Mouse (Mus musculus): ENCODE results near the gene Chek2. TPM values are rescaled to one million over a fixed set of nuclear protein-coding genes. Genes with fewer than 3 reads are reported as not detected.
"Not testable (repeated sequence)": the region's sequence is repeated elsewhere in the genome, so short reads cannot be mapped to it uniquely, and the experiment has no call there.

Gene Chek2
- total RNA-seq, 1 experiment from 2014 or later, result 5.9 TPM

DNA sequence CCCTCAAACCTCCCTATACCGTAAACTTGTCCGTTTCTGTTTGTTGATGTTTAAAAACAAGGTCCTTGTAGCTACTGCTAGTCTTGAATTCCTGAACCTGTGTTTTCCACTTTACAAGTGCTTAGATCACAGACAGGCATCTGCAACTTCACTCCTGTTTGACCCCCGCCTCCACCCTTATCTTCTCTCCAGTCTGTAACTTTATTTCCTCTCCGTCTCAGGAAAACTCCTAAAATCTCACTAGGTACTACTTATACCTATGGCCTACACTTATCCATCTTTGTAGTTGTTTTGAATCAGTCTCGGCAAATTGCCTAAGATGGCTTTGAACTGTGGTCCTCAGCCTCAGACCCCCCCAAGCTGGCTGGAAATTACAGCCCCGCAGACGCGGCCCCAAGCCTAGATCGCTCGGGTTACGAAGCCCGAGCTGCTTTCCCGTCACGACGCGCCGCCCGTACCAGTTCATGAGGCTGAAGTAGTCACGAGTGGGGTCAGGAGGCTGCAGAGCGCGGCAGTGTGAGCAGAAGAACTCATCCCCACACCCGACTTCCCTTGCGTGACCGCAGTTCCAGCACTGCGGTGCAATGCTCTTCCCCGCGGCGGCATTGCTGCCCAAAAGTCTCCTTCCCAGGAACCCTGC is 621 bp upstream of the Chek2 start:
- no peak for DNase-seq

- DNase-seq, result peak; percentile 62
Observed at GRCm38 (mm10) chr5:110840465-110840864, 686 bp downstream of the Chek2 start.

DNA sequence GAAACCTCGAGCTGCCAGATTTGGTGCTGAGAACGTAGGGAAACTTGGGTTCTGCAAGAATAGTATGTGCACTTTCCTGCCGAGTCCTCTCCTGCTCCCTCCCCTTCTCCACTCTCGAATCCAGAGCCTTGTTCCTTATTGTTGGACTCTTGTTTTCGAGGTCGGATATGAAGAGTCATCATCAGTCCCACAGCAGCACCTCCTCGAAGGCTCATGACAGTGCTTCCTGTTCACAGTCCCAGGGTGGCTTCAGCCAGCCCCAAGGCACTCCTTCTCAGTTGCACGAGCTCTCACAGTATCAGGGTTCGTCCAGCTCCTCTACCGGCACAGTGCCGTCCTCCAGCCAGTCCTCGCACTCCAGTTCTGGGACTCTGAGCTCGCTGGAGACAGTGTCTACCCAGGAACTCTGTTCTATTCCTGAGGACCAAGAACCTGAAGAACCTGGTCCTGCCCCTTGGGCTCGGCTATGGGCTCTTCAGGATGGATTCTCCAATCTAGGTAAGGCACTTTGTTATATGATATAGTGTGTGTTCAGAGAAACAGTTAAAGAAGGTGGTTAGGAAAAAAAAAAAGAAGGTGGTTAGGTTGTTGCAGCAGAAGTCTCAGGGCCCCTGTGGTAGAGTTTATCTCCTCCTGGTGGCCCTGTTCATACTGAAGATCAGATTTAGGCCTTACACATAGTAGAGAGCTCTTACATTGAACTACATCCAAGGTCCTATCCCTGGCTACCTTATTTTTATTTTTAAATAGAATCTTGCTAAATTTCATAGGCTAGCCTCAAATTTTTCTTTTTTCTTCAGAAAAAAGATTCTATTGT is 1.5 kb downstream of the Chek2 start:
- DNase-seq, result no peak

DNA sequence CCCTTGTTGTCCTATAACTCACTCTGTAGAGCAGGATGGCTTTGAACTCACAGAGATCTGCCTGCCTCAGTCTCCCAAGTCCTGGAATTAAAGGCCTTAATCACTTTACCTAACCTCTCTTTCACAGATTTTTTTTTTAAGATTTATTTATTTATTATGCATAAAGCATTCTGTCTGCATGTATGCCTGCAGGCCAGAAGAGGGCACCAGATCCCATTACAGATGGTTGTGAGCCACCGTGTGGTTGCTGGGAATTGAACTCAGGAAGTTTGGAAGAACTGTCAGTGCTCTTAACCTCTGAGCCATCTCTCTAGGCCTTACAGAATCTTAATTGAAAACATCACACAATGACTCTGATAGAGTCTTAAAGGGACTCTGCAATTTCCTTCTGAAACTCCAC is 13.2 kb downstream of the Chek2 start:
- no peak for DNase-seq

DNA sequence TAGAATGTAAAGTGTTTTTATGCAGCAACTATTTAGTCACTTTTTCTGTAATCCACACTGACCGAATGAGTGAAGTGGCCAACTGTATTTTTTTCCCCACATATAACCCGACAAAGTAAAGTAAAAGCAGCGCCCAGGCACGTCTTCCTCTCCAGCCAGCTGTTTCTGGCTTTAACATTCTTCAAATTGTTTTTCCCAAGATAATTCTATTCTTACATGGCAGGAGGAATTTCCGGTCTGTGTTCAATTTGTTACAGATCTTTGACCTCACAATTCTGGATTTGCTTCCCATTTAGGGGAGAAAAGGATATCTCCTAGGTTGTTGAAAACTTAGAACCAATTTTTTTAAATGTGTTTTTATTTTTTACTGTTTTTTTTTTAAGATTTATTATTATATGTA is 17.3 kb downstream of the Chek2 start:
- no peak for DNase-seq

- peak; percentile 58 for DNase-seq
Observed at GRCm38 (mm10) chr5:110859013-110859650, 19.4 kb downstream of the Chek2 start.

DNA sequence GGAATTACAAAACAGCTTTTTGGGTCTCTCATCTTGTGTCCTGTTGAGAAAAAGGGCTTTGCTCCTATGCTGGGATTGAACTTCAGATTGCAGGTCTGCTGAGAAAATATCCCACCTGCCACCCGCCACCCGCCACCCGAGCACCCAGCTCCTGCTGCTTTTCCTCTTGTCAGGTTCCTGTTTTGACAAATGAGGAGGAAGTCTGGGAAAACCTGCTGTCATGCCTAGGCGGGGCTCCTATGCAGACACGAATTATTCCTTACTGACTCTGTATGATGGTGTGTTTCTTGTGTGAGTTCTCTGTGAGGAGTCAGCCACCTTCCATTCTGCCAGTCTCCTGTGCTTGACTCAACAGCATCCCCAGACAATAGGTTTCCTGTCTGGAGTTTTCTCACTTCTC is 20.7 kb downstream of the Chek2 start:
- no peak for DNase-seq

- DNase-seq, result no peak
Observed at GRCm38 (mm10) chr5:110868460-110868859, 28.7 kb downstream of the Chek2 start.

DNA sequence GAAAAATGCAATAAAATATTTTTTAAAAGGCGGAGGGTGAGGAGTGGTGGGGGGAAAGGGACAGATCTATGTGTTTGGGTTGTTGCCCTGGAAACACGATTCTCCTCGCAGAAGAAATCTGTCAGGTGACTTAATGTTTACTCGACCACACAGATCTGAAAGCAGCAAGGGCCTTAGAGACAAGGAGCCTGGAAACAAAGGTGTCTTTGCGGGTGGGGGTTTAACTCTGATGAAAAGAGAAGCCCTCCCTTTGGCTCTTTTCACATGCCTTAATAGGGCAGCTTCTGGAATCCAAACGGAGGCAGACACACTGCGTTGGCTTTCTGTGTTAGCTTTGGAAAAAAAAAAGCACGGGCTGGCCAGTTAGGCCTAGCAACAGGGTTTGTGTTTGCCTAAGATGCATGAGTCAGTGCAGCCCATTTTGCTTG is 29.5 kb downstream of the Chek2 start:
- DNase-seq, result no peak

DNA sequence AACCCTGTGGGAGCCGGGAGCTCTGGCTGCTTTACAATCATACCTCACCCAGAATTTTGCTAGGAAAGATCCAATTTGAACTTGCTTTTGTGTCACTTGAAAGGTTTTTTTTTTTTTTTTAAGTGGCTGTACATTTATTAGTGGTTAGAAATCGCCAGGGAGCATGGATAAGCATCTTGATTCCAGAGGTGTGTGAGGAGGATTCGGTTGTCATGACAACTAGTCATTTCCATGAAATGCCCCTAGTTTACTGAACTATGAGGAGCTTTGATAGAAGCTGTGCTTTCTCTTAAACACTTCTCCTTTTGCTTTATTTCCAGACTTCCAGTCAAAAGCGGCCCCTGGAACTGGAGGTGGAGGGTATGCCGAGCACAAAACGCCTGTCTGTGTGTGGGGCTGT is 33.4 kb downstream of the Chek2 start:
- no peak for DNase-seq

DNA sequence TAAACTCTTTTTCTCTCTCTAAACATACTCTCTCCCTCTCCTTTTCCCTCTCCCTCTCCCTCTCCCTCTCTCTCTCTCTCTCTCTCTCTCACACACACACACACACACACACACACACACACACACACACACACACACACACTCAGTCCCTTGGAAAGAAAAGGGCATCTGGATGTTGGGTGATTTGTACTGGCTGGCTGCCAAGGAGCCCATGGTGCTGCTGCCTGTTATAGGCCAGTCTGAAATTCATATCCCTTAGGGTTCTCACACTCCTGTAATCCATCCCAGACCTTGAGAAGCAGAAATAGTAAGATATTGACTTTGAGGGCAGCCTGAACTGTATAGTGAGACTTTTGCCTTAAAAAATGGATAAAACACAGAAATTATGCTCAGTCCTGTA is 34.9 kb downstream of the Chek2 start:
- DNase-seq, result peak; percentile 64

DNA sequence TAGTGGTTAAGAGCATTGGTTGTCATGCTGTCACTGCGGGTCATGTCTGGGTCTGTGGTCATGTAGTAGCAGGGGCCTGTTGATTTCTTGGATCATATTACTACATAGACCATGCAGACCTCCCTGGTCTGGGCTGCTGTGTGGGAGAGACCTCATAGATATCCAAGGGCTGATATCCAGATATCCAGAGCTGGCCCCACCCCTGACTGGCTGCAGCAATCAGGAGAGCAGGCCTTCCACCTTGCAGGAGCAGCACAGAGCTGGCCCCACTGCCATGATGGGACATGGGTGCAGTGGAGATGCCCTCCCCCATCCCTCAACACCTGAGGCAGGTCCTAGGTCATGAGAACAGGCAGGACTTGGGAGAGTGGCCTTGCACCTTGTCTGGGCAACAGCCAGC is 35.5 kb downstream of the Chek2 start:
- DNase-seq, result no peak

DNA sequence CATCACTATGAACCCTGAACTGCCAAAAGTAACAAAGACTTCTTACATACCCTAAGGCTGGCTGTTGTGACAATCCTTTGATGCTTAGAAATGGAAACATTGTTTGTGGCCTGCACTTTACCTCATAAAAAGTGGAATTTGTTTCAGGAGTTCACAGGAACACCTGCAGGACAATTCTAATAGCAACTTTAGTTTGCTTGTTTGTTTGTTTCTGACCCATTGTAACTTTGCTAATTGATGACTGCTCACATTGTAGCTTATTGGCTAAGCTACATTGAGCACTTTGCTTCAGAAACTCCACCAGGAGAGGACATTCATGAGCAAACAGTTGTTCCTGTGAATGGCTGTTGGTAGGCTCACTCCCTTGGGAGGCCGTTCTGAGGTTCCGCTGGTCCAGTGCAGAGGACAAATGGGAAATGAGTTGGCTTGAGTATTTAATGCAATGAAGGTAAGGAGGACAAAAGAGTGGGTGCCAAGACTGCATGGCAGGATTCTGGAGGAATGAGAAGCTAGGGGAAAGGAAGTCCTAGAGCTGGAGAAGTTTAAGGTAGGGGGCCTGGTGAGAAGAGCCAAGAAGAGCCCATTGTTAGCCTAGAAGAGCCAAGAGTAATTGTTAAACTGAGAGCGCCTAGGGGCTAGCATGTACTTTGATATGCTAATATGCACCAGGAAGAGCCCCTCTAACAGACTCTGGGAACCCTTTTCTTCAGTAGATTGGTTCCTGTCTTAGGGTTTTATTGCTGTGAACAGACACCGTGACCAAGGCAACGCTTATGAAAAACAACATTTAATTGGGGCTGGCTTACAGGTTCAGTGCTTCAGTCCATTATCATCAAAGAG is 38.1 kb downstream of the Chek2 start:
- no peak for DNase-seq

- DNase-seq, result not testable (repeated sequence)
Observed at GRCm38 (mm10) chr5:110878526-110878925, 38.7 kb downstream of the Chek2 start.

- DNase-seq, result no peak
Observed at GRCm38 (mm10) chr5:110879042-110879441, 39.3 kb downstream of the Chek2 start.

- DNase-seq, result peak; percentile 95
Observed at GRCm38 (mm10) chr5:110879584-110880374, 40.0 kb downstream of the Chek2 start, which contains the start of gene Ttc28. Gene Ttc28, plus strand, starts transcription at chr5:110879803.

DNA sequence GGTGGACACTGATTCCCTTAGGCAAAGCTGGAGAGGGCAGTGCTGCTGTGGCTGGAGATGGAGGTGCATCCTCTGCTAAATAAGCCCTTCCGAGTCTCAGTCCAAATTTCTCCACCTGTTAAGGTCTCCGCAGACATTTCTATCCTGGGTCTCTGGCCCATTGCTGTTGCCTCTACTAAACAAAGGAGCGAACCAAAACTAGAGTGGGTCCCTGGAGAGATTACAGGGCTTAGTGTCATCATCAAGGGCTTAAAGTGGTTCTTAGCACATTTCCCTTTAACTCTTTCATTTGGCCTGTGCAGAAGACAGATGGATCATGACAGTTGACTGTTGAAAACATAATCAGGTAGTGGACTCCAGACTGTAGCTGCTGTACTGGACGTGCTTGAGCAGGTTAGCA is 48.8 kb downstream of the Chek2 start:
- DNase-seq, result no peak

DNA sequence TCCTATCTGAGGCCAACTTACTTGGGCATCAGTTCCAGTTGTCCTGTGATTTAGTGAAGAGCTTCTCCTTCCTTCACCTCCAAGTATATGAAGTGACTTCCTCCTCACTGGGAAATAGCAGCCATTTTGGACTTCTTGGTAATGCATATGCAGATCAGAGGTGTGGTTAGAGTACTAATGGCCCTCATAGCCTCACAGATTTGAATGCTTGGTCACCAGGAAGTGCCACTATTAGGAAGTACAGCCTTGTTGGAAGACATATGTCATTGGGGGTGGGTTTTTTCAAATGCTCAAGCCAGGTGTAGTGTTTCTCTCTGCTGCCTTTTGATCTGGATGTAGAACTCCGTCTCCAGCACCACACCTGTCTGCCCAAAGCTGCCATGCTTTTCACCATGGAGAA is 50.2 kb downstream of the Chek2 start:
- no peak for DNase-seq

GRCm38 (mm10) chr5:110890561-110890960 is 50.8 kb downstream of the Chek2 start:
- DNase-seq, result no peak

DNA sequence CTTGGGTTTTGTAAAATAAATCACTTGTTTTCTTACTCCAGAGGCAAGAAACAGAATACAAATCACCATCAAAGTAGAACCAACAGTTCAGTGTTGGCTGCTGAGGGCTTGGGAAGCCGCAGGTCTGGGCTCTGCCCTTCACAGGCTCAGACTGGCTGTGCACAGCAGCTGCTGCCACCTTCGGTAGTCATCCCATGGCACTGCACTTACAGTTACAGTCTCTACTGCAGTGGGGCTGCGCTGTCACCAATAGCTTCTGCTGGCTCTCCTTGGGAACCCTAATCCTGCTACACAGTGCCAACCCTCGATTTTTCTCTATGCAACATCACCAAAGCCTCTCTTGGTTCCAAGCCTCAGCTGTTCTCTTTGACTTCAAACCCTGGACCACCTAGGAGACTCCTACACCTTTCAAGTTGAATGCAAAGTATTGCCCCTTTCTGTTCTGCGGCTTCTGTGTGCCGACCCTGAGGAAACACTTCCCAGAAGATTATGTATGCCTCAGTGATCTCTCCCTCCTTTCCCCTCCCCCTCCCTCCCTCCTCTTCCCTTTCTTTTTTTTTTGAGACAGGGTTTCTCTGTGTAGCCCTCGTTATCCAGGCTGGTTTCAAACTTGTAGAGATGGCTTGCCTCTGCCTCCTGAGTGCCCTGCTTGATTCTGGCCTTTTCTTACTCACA is 57.5 kb downstream of the Chek2 start:
- no peak for DNase-seq

GRCm38 (mm10) chr5:110898169-110898568 is 58.4 kb downstream of the Chek2 start:
- no peak for DNase-seq
